Mouse (Mus musculus) forebrain, embryonic 13.5 days (tissue): Measurements from ENCODE around the gene Ranbp9. TPM values are rescaled to one million over a fixed set of nuclear protein-coding genes. Genes with fewer than 3 reads are reported as not detected.

Source experiments
- ATAC-seq: fragments of 200-750 bp; cut with Nextera tagmentation; 2 replicates; pipeline ENCODE4 v1.8.0; 2017
- H3K27ac ChIP-seq: fragments of 300-500 bp; sonication (generic); 2 replicates; pipeline ENCODE4 v1.5.1; 2015; ENCODE audit warnings: inconsistent platforms, mild to moderate bottlenecking, moderate library complexity
- H3K27me3 ChIP-seq: fragments of 300-500 bp; sonication (generic); 2 replicates; pipeline ENCODE4 v1.6.1; 2015; ENCODE audit warnings: mild to moderate bottlenecking, inconsistent platforms
- H3K36me3 ChIP-seq: fragments of 300-500 bp; sonication (generic); 2 replicates; pipeline ENCODE4 v1.6.1; 2015; ENCODE audit warnings: mild to moderate bottlenecking, inconsistent platforms; ENCODE audit not compliant: poor library complexity, severe bottlenecking
- H3K4me1 ChIP-seq: fragments of 300-500 bp; sonication (generic); 2 replicates; pipeline ENCODE4 v1.6.1; 2015; ENCODE audit warnings: inconsistent platforms
- H3K4me2 ChIP-seq: fragments of 300-500 bp; sonication (generic); 2 replicates; pipeline ENCODE4 v1.6.1; 2015; ENCODE audit warnings: inconsistent platforms, mild to moderate bottlenecking, moderate library complexity
- H3K4me3 ChIP-seq: fragments of 300-500 bp; sonication (generic); 2 replicates; pipeline ENCODE4 v1.5.1; 2015; ENCODE audit warnings: mild to moderate bottlenecking, inconsistent platforms
- H3K9ac ChIP-seq: fragments of 300-500 bp; sonication (generic); 2 replicates; pipeline ENCODE4 v1.6.1; 2015; ENCODE audit warnings: mild to moderate bottlenecking, inconsistent platforms
- H3K9me3 ChIP-seq: fragments of 300-500 bp; sonication (generic); replicated peaks from 2 replicates; pipeline ENCODE4 v1.6.1; 2016; ENCODE audit warnings: inconsistent platforms
- WGBS: fragments of 180-500 bp; shearing (Covaris S2); methylation state at CpG from one replicate; pipeline ENCODE4 v1.1.7; 2015; 5-methylcytosine and 5-hydroxymethylcytosine counted together
- polyA plus RNA-seq: library from polyadenylated mRNA; unstranded; fragments of >200 nt; fragmentation: Nextera tagmentation; extraction: Ambion mirVana; gene quantifications from 2 replicates; pipeline ENCODE4 v1.2.1, GENCODE M21; 2015

Ranbp9 gene
- polyA plus RNA-seq, 1 experiment from 2014 or later, result 12.7 TPM

GRCm38 (mm10) chr13:43379989-43380388, 101.1 kb downstream of the Ranbp9 start:
- Histone ChIP-seq H3K27ac (no peak overlapping the region), H3K4me2 (no peak overlapping the region), H3K36me3 (peaks cover 46% of the 10 kb centered on the region), H3K4me3 (no peak overlapping the region), H3K4me1 (no peaks in the 10 kb centered on the region), H3K9ac (no peak overlapping the region), H3K27me3 (no peaks in the 10 kb centered on the region), H3K9me3 (no peaks in the 10 kb centered on the region)
- no peak for ATAC-seq
- 91% methylated on average over 3 of the region's 3 CpGs for WGBS

- Histone ChIP-seq H3K9ac (no peak overlapping the region), H3K9me3 (no peaks in the 10 kb centered on the region), H3K27me3 (no peaks in the 10 kb centered on the region), H3K4me2 (no peak overlapping the region), H3K4me3 (no peak overlapping the region), H3K4me1 (no peaks in the 10 kb centered on the region), H3K27ac (no peak overlapping the region), H3K36me3 (peaks cover 70% of the 10 kb centered on the region)
- 75% methylated on average over 2 of the region's 2 CpGs for WGBS
- no peak for ATAC-seq
Observed at GRCm38 (mm10) chr13:43374918-43375432, 106.1 kb downstream of the Ranbp9 start.

- no peak overlapping the region for H3K4me2 ChIP-seq
- no peaks in the 10 kb centered on the region for H3K4me1 ChIP-seq
- H3K27ac ChIP-seq, result no peak overlapping the region
- H3K36me3 ChIP-seq, result peaks cover 70% of the 10 kb centered on the region
- WGBS, result 88% methylated on average over 10 of the region's 10 CpGs
- no peak overlapping the region for H3K4me3 ChIP-seq
- no peak for ATAC-seq
- H3K27me3 ChIP-seq, result no peaks in the 10 kb centered on the region
- H3K9me3 ChIP-seq, result no peaks in the 10 kb centered on the region
- no peak overlapping the region for H3K9ac ChIP-seq
Observed at GRCm38 (mm10) chr13:43374205-43374604, 106.9 kb downstream of the Ranbp9 start.

- Histone ChIP-seq H3K9me3 (no peaks in the 10 kb centered on the region), H3K27ac (no peak overlapping the region), H3K4me1 (no peaks in the 10 kb centered on the region), H3K27me3 (no peaks in the 10 kb centered on the region), H3K4me3 (no peak overlapping the region), H3K36me3 (peaks cover 61% of the 10 kb centered on the region), H3K9ac (no peak overlapping the region), H3K4me2 (no peak overlapping the region)
- no peak for ATAC-seq
- WGBS, result 92% methylated on average over 1 of the region's 1 CpGs
Observed at GRCm38 (mm10) chr13:43372892-43373291, 108.2 kb downstream of the Ranbp9 start.

- WGBS, result 97% methylated on average over 6 of the region's 6 CpGs
- H3K9me3 ChIP-seq, result no peaks in the 10 kb centered on the region
- peaks cover 43% of the 10 kb centered on the region for H3K36me3 ChIP-seq
- no peak overlapping the region for H3K4me2 ChIP-seq
- no peak overlapping the region for H3K27ac ChIP-seq
- H3K9ac ChIP-seq, result no peak overlapping the region
- H3K27me3 ChIP-seq, result no peaks in the 10 kb centered on the region
- H3K4me3 ChIP-seq, result no peak overlapping the region
- peaks cover 6% of the 10 kb centered on the region; the same call in 1 of the 2 replicates for H3K4me1 ChIP-seq
- no peak for ATAC-seq
Observed at GRCm38 (mm10) chr13:43370063-43370462, 111.0 kb downstream of the Ranbp9 start.

- peak overlapping the region; percentile 53 for H3K4me3 ChIP-seq
- peaks cover 9% of the 10 kb centered on the region; the same call in 1 of the 2 replicates for H3K4me1 ChIP-seq
- ATAC-seq, result peak; percentile 73
- H3K36me3 ChIP-seq, result peaks cover 7% of the 10 kb centered on the region; the same call in 1 of the 2 replicates
- 6% methylated on average over 11 of the region's 11 CpGs for WGBS
- H3K27me3 ChIP-seq, result no peaks in the 10 kb centered on the region
- peak overlapping the region; percentile 69 for H3K27ac ChIP-seq
- H3K9me3 ChIP-seq, result no peaks in the 10 kb centered on the region
- peak overlapping the region; percentile 78 for H3K9ac ChIP-seq
- peak overlapping the region; percentile 80 for H3K4me2 ChIP-seq
Observed at GRCm38 (mm10) chr13:43365825-43366184, 115.3 kb downstream of the Ranbp9 start.

- Histone ChIP-seq H3K9me3 (no peaks in the 10 kb centered on the region), H3K27ac (peak within 1 kb of the TSS; percentile 69), H3K36me3 (0 out of 2 replicates have a peak, but pooled peaks cover under 1% of the 10 kb centered on the region), H3K4me3 (peak within 1 kb of the TSS; percentile 53), H3K4me1 (peaks cover 9% of the 10 kb centered on the region; the same call in 1 of the 2 replicates), H3K4me2 (peak within 1 kb of the TSS; percentile 80), H3K9ac (peak within 1 kb of the TSS; percentile 78), H3K27me3 (no peaks in the 10 kb centered on the region)
- ATAC-seq, result peak; percentile 97
- WGBS, result 14% methylated on average over 42 of the region's 42 CpGs
Observed at GRCm38 (mm10) chr13:43364985-43365824, 115.9 kb downstream of the Ranbp9 start, which contains the start of gene Sirt5. Sirt5 (plus strand) TSS chr13:43365496.

GRCm38 (mm10) chr13:43362353-43362752, 118.7 kb downstream of the Ranbp9 start:
- Histone ChIP-seq H3K4me3 (no peak overlapping the region), H3K4me2 (no peak overlapping the region), H3K27me3 (no peaks in the 10 kb centered on the region), H3K9ac (no peak overlapping the region), H3K27ac (no peak overlapping the region), H3K4me1 (peaks cover 9% of the 10 kb centered on the region; the same call in 1 of the 2 replicates), H3K36me3 (no peaks in the 10 kb centered on the region), H3K9me3 (no peaks in the 10 kb centered on the region)
- no peak for ATAC-seq
- WGBS, result 83% methylated on average over 9 of the region's 9 CpGs

- H3K9ac ChIP-seq, result no peak overlapping the region
- no peak overlapping the region for H3K27ac ChIP-seq
- ATAC-seq, result no peak
- H3K9me3 ChIP-seq, result no peaks in the 10 kb centered on the region
- 0 out of 2 replicates have a peak, but pooled peaks cover 5% of the 10 kb centered on the region for H3K4me1 ChIP-seq
- WGBS, result 70% methylated on average over 6 of the region's 6 CpGs
- H3K4me3 ChIP-seq, result no peak overlapping the region
- H3K27me3 ChIP-seq, result no peaks in the 10 kb centered on the region
- H3K4me2 ChIP-seq, result no peak overlapping the region
- H3K36me3 ChIP-seq, result no peaks in the 10 kb centered on the region
Observed at GRCm38 (mm10) chr13:43360534-43360933, 120.5 kb downstream of the Ranbp9 start.

GRCm38 (mm10) chr13:43356346-43357125, 124.5 kb downstream of the Ranbp9 start:
- Histone ChIP-seq H3K27me3 (no peaks in the 10 kb centered on the region), H3K4me1 (no peaks in the 10 kb centered on the region), H3K4me2 (no peak overlapping the region), H3K27ac (no peak overlapping the region), H3K9me3 (no peaks in the 10 kb centered on the region), H3K9ac (no peak overlapping the region), H3K36me3 (no peaks in the 10 kb centered on the region), H3K4me3 (no peak overlapping the region)
- no peak for ATAC-seq
- 85% methylated on average over 14 of the region's 14 CpGs for WGBS

GRCm38 (mm10) chr13:43354362-43354761, 126.7 kb downstream of the Ranbp9 start:
- no peaks in the 10 kb centered on the region for H3K9me3 ChIP-seq
- ATAC-seq, result no peak
- WGBS, result 89% methylated on average over 12 of the region's 12 CpGs
- H3K4me1 ChIP-seq, result no peaks in the 10 kb centered on the region
- H3K27ac ChIP-seq, result no peak overlapping the region
- H3K9ac ChIP-seq, result no peak overlapping the region
- no peaks in the 10 kb centered on the region for H3K36me3 ChIP-seq
- no peaks in the 10 kb centered on the region for H3K27me3 ChIP-seq
- no peak overlapping the region for H3K4me2 ChIP-seq
- H3K4me3 ChIP-seq, result no peak overlapping the region

GRCm38 (mm10) chr13:43353356-43353755, 127.7 kb downstream of the Ranbp9 start:
- no peak overlapping the region for H3K4me3 ChIP-seq
- no peaks in the 10 kb centered on the region for H3K36me3 ChIP-seq
- no peak overlapping the region for H3K27ac ChIP-seq
- H3K9me3 ChIP-seq, result no peaks in the 10 kb centered on the region
- no peaks in the 10 kb centered on the region for H3K27me3 ChIP-seq
- ATAC-seq, result no peak
- WGBS, result 78% methylated on average over 4 of the region's 4 CpGs
- no peak overlapping the region for H3K4me2 ChIP-seq
- H3K9ac ChIP-seq, result no peak overlapping the region
- no peaks in the 10 kb centered on the region for H3K4me1 ChIP-seq
